In the genomic region with DNA sequence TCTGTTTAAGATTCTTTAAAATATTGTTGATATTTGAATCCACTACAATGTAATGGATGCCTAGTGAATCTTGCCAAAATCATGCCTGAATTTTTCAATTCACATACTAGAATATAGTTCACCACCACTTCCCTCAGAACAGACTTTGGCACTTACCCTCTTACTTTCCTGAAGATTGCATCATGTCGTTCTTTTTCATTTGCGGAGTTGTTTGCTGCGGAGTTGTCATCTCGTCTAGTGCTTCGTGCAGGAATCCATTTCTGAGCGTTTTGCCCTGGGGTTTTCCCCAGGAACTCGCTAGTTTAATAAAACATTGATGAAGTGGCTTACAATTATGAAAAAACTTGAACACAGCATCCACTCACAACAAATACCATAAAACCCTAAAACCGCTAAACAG, we compare ENCODE assay signal across 8 mouse cellular contexts. TPM values are rescaled to one million over a fixed set of nuclear protein-coding genes. Genes with fewer than 3 reads are reported as not detected.
DNase-seq lines count a peak whose midpoint lies in the region; ATAC-seq and TF ChIP-seq lines count a peak whose summit lies in the region.

No protein-coding gene starts in this region.

- H3K36me3 ChIP-seq in heart, embryonic 14.5 days (ENCODE audit: control insufficient read depth, insufficient read depth, low read length) = peaks cover 65% of the 10 kb centered on the region
- peaks cover 65% of the 10 kb centered on the region for H3K36me3 ChIP-seq in ES-Bruce4 (ENCODE audit: control insufficient read depth, insufficient read depth, low read length, poor library complexity, severe bottlenecking)
- H3K36me3 ChIP-seq in forebrain, embryonic 11.5 days (ENCODE audit: control insufficient read depth, insufficient read depth, low read length) = peaks cover 34% of the 10 kb centered on the region
- peaks cover 68% of the 10 kb centered on the region for H3K36me3 ChIP-seq in liver, embryonic 12.5 days

- ATAC-seq in heart, embryonic 14.5 days (ENCODE audit: insufficient number of reproducible peaks, insufficient read depth, low FRiP score, low read depth) = no peak
- ATAC-seq in forebrain, embryonic 11.5 days (replicated peaks; ENCODE audit: low FRiP score) = no peak
- no peak for ATAC-seq in liver, embryonic 12.5 days

- no peaks in the 10 kb centered on the region for H3K27me3 ChIP-seq in heart, embryonic 14.5 days (ENCODE audit: control insufficient read depth, insufficient read depth, low read length)
- H3K27me3 ChIP-seq in ES-Bruce4 (ENCODE audit: control insufficient read depth, insufficient read depth, low read length, poor library complexity, severe bottlenecking) = no peaks in the 10 kb centered on the region
- no peaks in the 10 kb centered on the region for H3K27me3 ChIP-seq in forebrain, embryonic 11.5 days (ENCODE audit: control insufficient read depth, insufficient read depth, low read length)
- H3K27me3 ChIP-seq in liver, embryonic 12.5 days (replicated peaks) = no peaks in the 10 kb centered on the region

- H3K4me3 ChIP-seq in heart, embryonic 14.5 days (ENCODE audit: control insufficient read depth in 1 of 2, insufficient read depth in 1 of 2, low read depth in 1 of 2, low read length in 2 of 2) = peak overlapping the region in 1 of 2 experiments; percentile 74; a peak in 1 of 4 replicates
- no peak overlapping the region for H3K4me3 ChIP-seq in ES-Bruce4 (ENCODE audit: low read depth, low read length)
- H3K4me3 ChIP-seq in forebrain, embryonic 11.5 days (ENCODE audit: low read depth, low read length) = peak overlapping the region; percentile 99; the same call in 1 of the 2 replicates
- peak overlapping the region; percentile 100 for H3K4me3 ChIP-seq in liver, embryonic 12.5 days

- H3K4me1 ChIP-seq in heart, embryonic 14.5 days (ENCODE audit: control insufficient read depth in 2 of 2, insufficient read depth in 2 of 2, low read length in 2 of 2) = peaks cover 2 to 49% of the 10 kb centered on the region in 2 experiments; a peak in 3 of 4 replicates
- no peaks in the 10 kb centered on the region for H3K4me1 ChIP-seq in ES-Bruce4 (ENCODE audit: control insufficient read depth, insufficient read depth, low read length)
- peaks cover 6% of the 10 kb centered on the region for H3K4me1 ChIP-seq in forebrain, embryonic 11.5 days (replicated peaks; ENCODE audit: control insufficient read depth, insufficient read depth, low read length)
- peaks cover 33% of the 10 kb centered on the region for H3K4me1 ChIP-seq in liver, embryonic 12.5 days

- no peak for TF ChIP-seq EP300 in ES-Bruce4 (IDR thresholded peaks at IDR 0.05; ENCODE audit: insufficient read depth, low read depth, low read length)

- H3K9me3 ChIP-seq in heart, embryonic 14.5 days (ENCODE audit: control insufficient read depth, low read length) = no peaks in the 10 kb centered on the region
- no peaks in the 10 kb centered on the region for H3K9me3 ChIP-seq in ES-Bruce4 (replicated peaks; ENCODE audit: control insufficient read depth, insufficient read depth, low read length, poor library complexity, severe bottlenecking)
- no peaks in the 10 kb centered on the region for H3K9me3 ChIP-seq in forebrain, embryonic 11.5 days (ENCODE audit: control insufficient read depth, low read length)
- no peaks in the 10 kb centered on the region for H3K9me3 ChIP-seq in liver, embryonic 12.5 days (replicated peaks)

- TF ChIP-seq CTCF in ES-Bruce4 (IDR thresholded peaks at IDR 0.05; ENCODE audit: low read depth, low read length) = no peak

- no peak for DNase-seq in heart, postnatal 14 days
- DNase-seq in forebrain, embryonic 11.5 days (ENCODE audit: low spot score) = no peak
- no peak for DNase-seq in embryo, embryonic 10 days (ENCODE audit: low spot score)
- no peak for DNase-seq in urinary bladder, postnatal 4 days (ENCODE audit: low spot score in 2 of 2)
- DNase-seq in thymus, postnatal 0 days (ENCODE audit: low spot score) = no peak

- intact Hi-C loops in heart, postnatal 14 days (cut with DNase I) = no loop called here

- peak overlapping the region; percentile 81 for H3K4me2 ChIP-seq in heart, embryonic 14.5 days (ENCODE audit: low read length)
- no peak overlapping the region; the same call in 1 of the 2 replicates for H3K4me2 ChIP-seq in forebrain, embryonic 11.5 days (ENCODE audit: low read depth, low read length, severe bottlenecking)
- peak overlapping the region; percentile 90 for H3K4me2 ChIP-seq in liver, embryonic 12.5 days

- no peak overlapping the region for H3K27ac ChIP-seq in heart, embryonic 14.5 days (replicated peaks in 1 of 2; ENCODE audit: control insufficient read depth in 1 of 2, insufficient read depth in 1 of 2, low read depth in 2 of 2, low read length in 2 of 2)
- no peak overlapping the region for H3K27ac ChIP-seq in ES-Bruce4 (ENCODE audit: insufficient read depth, low read length)
- H3K27ac ChIP-seq in forebrain, embryonic 11.5 days (ENCODE audit: low read depth, low read length) = no peak overlapping the region
- H3K27ac ChIP-seq in liver, embryonic 12.5 days = no peak overlapping the region

- H3K9ac ChIP-seq in heart, embryonic 14.5 days (ENCODE audit: low read length) = no peak overlapping the region
- peak overlapping the region; percentile 93 for H3K9ac ChIP-seq in ES-Bruce4 (ENCODE audit: low read depth, poor library complexity, severe bottlenecking)
- no peak overlapping the region for H3K9ac ChIP-seq in forebrain, embryonic 11.5 days (ENCODE audit: low read length)
- 0 out of 2 replicates have a peak overlapping the region, but pooled peaks have one; percentile 100 for H3K9ac ChIP-seq in liver, embryonic 12.5 days

- no peak for TF ChIP-seq POLR2A in ES-Bruce4 (IDR thresholded peaks at IDR 0.05; ENCODE audit: insufficient read depth, low read length)

- WGBS in heart, embryonic 14.5 days = 82% methylated on average over 8 of the region's 8 CpGs
- 92% methylated on average over 8 of the region's 8 CpGs for WGBS in forebrain, embryonic 11.5 days
- 90% methylated on average over 8 of the region's 8 CpGs for WGBS in liver, embryonic 12.5 days (ENCODE audit: insufficient replicate concordance)

RNA-seq across cellular contexts. Expression of a gene that starts 2.8 kb away (rescaled TPM):
- 669 and 674 TPM in 2 replicates for polyA plus RNA-seq in heart, embryonic 14.5 days (2014; fragmentation: Nextera tagmentation; extraction: Ambion mirVana)
- total RNA-seq in heart, postnatal 14 days (2021) = 1,000 to 10,000 TPM in 1 of 2 experiments, 100 to 1,000 TPM in 1; 934 to 1,085 TPM
- polyA plus RNA-seq in ES-Bruce4 (2011; ENCODE audit: insufficient read depth, insufficient read length, low read depth, missing spikeins) = 1,039 and 1,156 TPM in 2 replicates
- 1,722 and 1,856 TPM in 2 replicates for polyA plus RNA-seq in forebrain, embryonic 11.5 days (2014; fragmentation: Nextera tagmentation; extraction: Ambion mirVana)
- 687 and 693 TPM in 2 replicates for polyA plus RNA-seq in liver, embryonic 12.5 days (2016; fragmentation: Nextera tagmentation; extraction: Ambion mirVana)
- 687 and 746 TPM in 2 replicates for polyA plus RNA-seq in thymus, postnatal 0 days (2015; fragmentation: Nextera tagmentation; extraction: Ambion mirVana)

RNA-seq across cellular contexts. Expression of a gene that starts 51.3 kb away (rescaled TPM):
- polyA plus RNA-seq in heart, embryonic 14.5 days (2014; fragmentation: Nextera tagmentation; extraction: Ambion mirVana) = 38.2 and 42.7 TPM in 2 replicates
- 10 to 100 TPM; 21.8 to 25.2 TPM for total RNA-seq in heart, postnatal 14 days (2021)
- 81.6 and 89.0 TPM in 2 replicates for polyA plus RNA-seq in ES-Bruce4 (2011; ENCODE audit: insufficient read depth, insufficient read length, low read depth, missing spikeins)
- polyA plus RNA-seq in forebrain, embryonic 11.5 days (2014; fragmentation: Nextera tagmentation; extraction: Ambion mirVana) = 78.9 and 85.3 TPM in 2 replicates
- 40.3 and 40.5 TPM in 2 replicates for polyA plus RNA-seq in liver, embryonic 12.5 days (2016; fragmentation: Nextera tagmentation; extraction: Ambion mirVana)
- polyA plus RNA-seq in thymus, postnatal 0 days (2015; fragmentation: Nextera tagmentation; extraction: Ambion mirVana) = 42.2 and 45.3 TPM in 2 replicates

Comparison
In these comparisons a context has a peak if more than half of its experiments do, and no peak if none do; other contexts are left out.
1. H3K9ac ChIP-seq: peak in ES-Bruce4 (single experiment) and liver, embryonic 12.5 days (single experiment); none in heart, embryonic 14.5 days (single experiment) and forebrain, embryonic 11.5 days (single experiment).